Mouse (Mus musculus) lung, postnatal 25 days (tissue): ENCODE data around the gene Sccpdh.
A peak's percentile ranks its signal among the peaks of the same experiment; 100 is the strongest.
"Not testable (repeated sequence)": the region's sequence is repeated elsewhere in the genome, so short reads cannot be mapped to it uniquely, and the experiment has no call there.

Experiments used
- DNase-seq: peaks from one replicate; pipeline ENCODE4 v3.0.0; 2022; ENCODE audit warnings: low spot score

Gene Sccpdh

GRCm38 (mm10) chr1:179668013-179668805 is at the start of gene Sccpdh:
TSS of gene Sccpdh (plus strand) at chr1:179668210.
- DNase-seq: peak; percentile 89

GRCm38 (mm10) chr1:179622665-179623064 is 45.3 kb upstream of the Sccpdh start:
- no peak for DNase-seq

- peak; percentile 15 for DNase-seq
Measured at GRCm38 (mm10) chr1:179623657-179624056, 44.4 kb upstream of the Sccpdh start.

GRCm38 (mm10) chr1:179624354-179624753 is 43.7 kb upstream of the Sccpdh start:
- peak; percentile 62 for DNase-seq

- DNase-seq: no peak
Measured at GRCm38 (mm10) chr1:179627855-179628254, 40.2 kb upstream of the Sccpdh start.

- DNase-seq: no peak
Measured at GRCm38 (mm10) chr1:179628438-179629106, 39.4 kb upstream of the Sccpdh start.

- DNase-seq: no peak
Measured at GRCm38 (mm10) chr1:179629276-179629675, 38.7 kb upstream of the Sccpdh start.

- DNase-seq: no peak
Measured at GRCm38 (mm10) chr1:179632746-179633413, 35.1 kb upstream of the Sccpdh start.

GRCm38 (mm10) chr1:179633414-179633752 is 34.6 kb upstream of the Sccpdh start:
- no peak for DNase-seq

- DNase-seq: no peak
Measured at GRCm38 (mm10) chr1:179634159-179634558, 33.9 kb upstream of the Sccpdh start.

GRCm38 (mm10) chr1:179642726-179643125 is 25.3 kb upstream of the Sccpdh start:
- DNase-seq: no peak

GRCm38 (mm10) chr1:179644151-179644550 is 23.9 kb upstream of the Sccpdh start:
- no peak for DNase-seq

GRCm38 (mm10) chr1:179645101-179645979 is 22.7 kb upstream of the Sccpdh start:
- peak; percentile 82 for DNase-seq

- DNase-seq: no peak
Measured at GRCm38 (mm10) chr1:179645980-179646268, 22.1 kb upstream of the Sccpdh start.

- not testable (repeated sequence) for DNase-seq
Measured at GRCm38 (mm10) chr1:179648678-179649077, 19.3 kb upstream of the Sccpdh start.

- DNase-seq: no peak
Measured at GRCm38 (mm10) chr1:179649324-179649723, 18.7 kb upstream of the Sccpdh start.

- no peak for DNase-seq
Measured at GRCm38 (mm10) chr1:179650284-179650683, 17.7 kb upstream of the Sccpdh start.

- no peak for DNase-seq
Measured at GRCm38 (mm10) chr1:179651224-179651623, 16.8 kb upstream of the Sccpdh start.

GRCm38 (mm10) chr1:179663065-179663464 is 4.9 kb upstream of the Sccpdh start:
- DNase-seq: no peak

- no peak for DNase-seq
Measured at GRCm38 (mm10) chr1:179664309-179664930, 3.6 kb upstream of the Sccpdh start.

GRCm38 (mm10) chr1:179666971-179667370 is 1.0 kb upstream of the Sccpdh start:
- DNase-seq: no peak

- no peak for DNase-seq
Measured at GRCm38 (mm10) chr1:179667450-179667849, 560 bp upstream of the Sccpdh start.
